Mouse (Mus musculus) intestine, embryonic 14.5 days (tissue): ENCODE data around the gene Vti1a. TPM values are rescaled to one million over a fixed set of nuclear protein-coding genes. Genes with fewer than 3 reads are reported as not detected.

ENCODE experiments used
- ATAC-seq: fragments of 200-750 bp; cut with Nextera tagmentation; replicated peaks from 2 replicates; pipeline ENCODE4 v1.8.0; 2017; ENCODE audit warnings: low read depth, moderate number of reproducible peaks, moderate TSS enrichment, moderate library complexity; ENCODE audit not compliant: low FRiP score, low TSS enrichment
- DNase-seq: peaks from one replicate; pipeline ENCODE4 v3.0.0-alpha.2; 2018; ENCODE audit warnings: low spot score
- H3K27ac ChIP-seq: fragments of 300-500 bp; sonication (generic); 2 replicates; pipeline ENCODE4 v1.5.1; 2014; ENCODE audit warnings: low read depth, mild to moderate bottlenecking, control low read depth
- H3K27me3 ChIP-seq: fragments of 300-500 bp; sonication (generic); replicated peaks from 2 replicates; pipeline ENCODE4 v1.6.1; 2014; ENCODE audit warnings: low read length, control low read depth; ENCODE audit not compliant: control insufficient read depth, insufficient read depth
- H3K36me3 ChIP-seq: fragments of 300-500 bp; sonication (generic); 2 replicates; pipeline ENCODE4 v1.6.1; 2014; ENCODE audit warnings: low read length, control low read depth; ENCODE audit not compliant: control insufficient read depth, insufficient read depth
- H3K4me1 ChIP-seq: fragments of 300-500 bp; sonication (generic); replicated peaks from 2 replicates; pipeline ENCODE4 v1.6.1; 2014; ENCODE audit warnings: low read length, control low read depth, mixed read lengths; ENCODE audit not compliant: control insufficient read depth, insufficient read depth
- H3K4me2 ChIP-seq: fragments of 300-500 bp; sonication (generic); 2 replicates; pipeline ENCODE4 v1.6.1; 2014; ENCODE audit warnings: low read length
- H3K4me3 ChIP-seq: fragments of 300-500 bp; sonication (generic); 2 replicates; pipeline ENCODE4 v1.5.1; 2014; ENCODE audit warnings: low read depth, low read length, control low read depth, mixed read lengths
- H3K9ac ChIP-seq: fragments of 300-500 bp; sonication (generic); 2 replicates; pipeline ENCODE4 v1.6.1; 2014; ENCODE audit warnings: mild to moderate bottlenecking, low read length
- H3K9me3 ChIP-seq: fragments of 300-500 bp; sonication (generic); 2 replicates; pipeline ENCODE4 v1.6.1; 2016; ENCODE audit warnings: low read length, control low read depth; ENCODE audit not compliant: control insufficient read depth
- WGBS: fragments of 180-500 bp; shearing (Covaris S2); extraction: QIAGEN DNeasy Blood & Tissue Kit; methylation state at CpG from one replicate; pipeline ENCODE4 v1.1.7; 2014; 5-methylcytosine and 5-hydroxymethylcytosine counted together
- polyA plus RNA-seq: library from polyadenylated mRNA; unstranded; fragments of >200 nt; fragmentation: Nextera tagmentation; extraction: Ambion mirVana; gene quantifications from 2 replicates; pipeline ENCODE4 v1.2.1, GENCODE M21; 2014

The Vti1a gene
- polyA plus RNA-seq, 1 experiment from 2014 or later, result 23.5 TPM

- Histone ChIP-seq H3K4me2 (peak overlapping the region; percentile 14; the same call in 1 of the 2 replicates), H3K4me1 (peaks cover 50% of the 10 kb centered on the region), H3K4me3 (no peak overlapping the region), H3K36me3 (no peaks in the 10 kb centered on the region), H3K27me3 (no peaks in the 10 kb centered on the region), H3K27ac (peak overlapping the region; percentile 60), H3K9me3 (no peaks in the 10 kb centered on the region), H3K9ac (no peak overlapping the region)
- peak; percentile 72 for ATAC-seq
- 30% methylated on average over 9 of the region's 9 CpGs for WGBS
- DNase-seq, result no peak
Measured at GRCm38 (mm10) chr19:55595945-55596649, 280.0 kb downstream of the Vti1a start.

DNA sequence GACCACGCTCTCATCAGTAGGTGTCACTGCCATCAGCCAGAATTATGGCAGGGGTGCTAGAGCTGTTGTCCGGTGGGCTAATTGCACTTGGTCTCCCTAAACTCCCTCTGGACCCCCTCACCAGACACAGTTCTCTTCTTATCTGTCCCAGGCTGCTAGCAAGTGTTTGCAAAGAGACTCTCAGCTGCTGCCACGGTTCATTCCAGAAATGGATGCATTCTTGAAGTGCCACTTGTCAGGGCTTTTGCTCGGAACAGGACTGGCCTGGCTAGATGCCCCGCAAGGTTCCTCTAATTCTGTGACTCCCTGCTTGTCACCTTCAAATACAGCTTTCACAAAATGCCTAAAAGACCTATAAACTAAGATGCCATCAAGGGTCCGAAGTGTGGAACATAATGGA lies 280.7 kb downstream of the Vti1a start:
- Histone ChIP-seq H3K27ac (peak overlapping the region; percentile 60), H3K27me3 (no peaks in the 10 kb centered on the region), H3K4me2 (no peak overlapping the region), H3K9ac (no peak overlapping the region), H3K36me3 (no peaks in the 10 kb centered on the region), H3K4me1 (peaks cover 50% of the 10 kb centered on the region), H3K9me3 (no peaks in the 10 kb centered on the region), H3K4me3 (no peak overlapping the region)
- ATAC-seq, result no peak
- 57% methylated on average over 6 of the region's 6 CpGs for WGBS
- DNase-seq, result no peak

- no peak overlapping the region for H3K4me3 ChIP-seq
- H3K4me2 ChIP-seq, result no peak overlapping the region
- no peaks in the 10 kb centered on the region for H3K27me3 ChIP-seq
- H3K9me3 ChIP-seq, result no peaks in the 10 kb centered on the region
- H3K9ac ChIP-seq, result no peak overlapping the region
- no peaks in the 10 kb centered on the region for H3K36me3 ChIP-seq
- no peak for ATAC-seq
- WGBS, result 59% methylated on average over 2 of the region's 2 CpGs
- DNase-seq, result no peak
- H3K27ac ChIP-seq, result no peak overlapping the region
- H3K4me1 ChIP-seq, result peaks cover 50% of the 10 kb centered on the region
Measured at GRCm38 (mm10) chr19:55597296-55597695, 281.2 kb downstream of the Vti1a start.

- Histone ChIP-seq H3K36me3 (no peaks in the 10 kb centered on the region), H3K27me3 (no peaks in the 10 kb centered on the region), H3K9ac (no peak overlapping the region), H3K4me3 (no peak overlapping the region), H3K27ac (no peak overlapping the region), H3K4me2 (no peak overlapping the region), H3K4me1 (peaks cover 47% of the 10 kb centered on the region), H3K9me3 (no peaks in the 10 kb centered on the region)
- ATAC-seq, result no peak
- 45% methylated on average over 12 of the region's 12 CpGs for WGBS
- DNase-seq, result no peak
Measured at GRCm38 (mm10) chr19:55597951-55598350, 281.9 kb downstream of the Vti1a start.

DNA sequence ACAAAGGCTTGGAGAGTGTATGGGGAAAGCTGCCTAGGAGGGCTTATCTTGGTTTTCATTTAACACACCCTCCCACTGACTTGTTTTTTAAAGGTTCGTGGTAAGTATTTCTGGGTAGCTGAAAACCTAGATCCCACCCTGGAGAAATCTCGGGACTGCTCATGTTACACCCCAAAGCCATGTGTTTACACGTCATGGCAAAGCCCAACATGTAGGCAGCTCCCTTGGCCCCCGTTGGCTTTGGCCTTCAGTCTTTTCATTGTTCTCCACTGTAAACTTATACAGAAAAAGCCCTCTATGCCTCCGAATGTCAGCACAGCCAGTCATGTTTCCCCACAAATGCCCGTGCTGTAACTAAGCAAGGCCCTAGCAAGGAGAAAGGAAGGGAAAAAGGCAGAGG lies 283.0 kb downstream of the Vti1a start:
- H3K27ac ChIP-seq, result no peak overlapping the region
- H3K36me3 ChIP-seq, result no peaks in the 10 kb centered on the region
- H3K4me2 ChIP-seq, result no peak overlapping the region
- DNase-seq (no peak), ATAC-seq (no peak)
- H3K9ac ChIP-seq, result no peak overlapping the region
- no peaks in the 10 kb centered on the region for H3K27me3 ChIP-seq
- H3K4me1 ChIP-seq, result peaks cover 37% of the 10 kb centered on the region
- no peak overlapping the region for H3K4me3 ChIP-seq
- H3K9me3 ChIP-seq, result no peaks in the 10 kb centered on the region
- WGBS, result 58% methylated on average over 6 of the region's 6 CpGs

DNA sequence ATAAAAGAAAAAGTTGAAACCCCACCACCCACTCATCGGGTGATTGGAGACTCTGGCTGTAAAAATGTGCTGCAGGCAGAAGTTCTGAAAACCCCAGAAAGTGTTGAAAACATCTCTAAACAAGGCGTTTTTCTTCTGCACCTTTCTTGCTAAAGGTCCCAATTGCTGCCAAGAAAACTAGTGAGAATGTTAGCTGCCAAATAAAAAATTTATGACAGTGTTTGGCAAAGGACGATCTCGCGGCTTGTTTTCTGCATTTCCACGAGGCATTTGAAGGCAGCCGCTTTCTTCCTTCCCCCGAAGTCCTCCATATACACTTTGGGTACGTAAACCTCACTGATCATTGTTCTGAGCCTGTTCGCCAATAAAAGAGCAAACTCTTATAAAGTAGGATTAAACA lies 291.6 kb downstream of the Vti1a start:
- no peak overlapping the region for H3K27ac ChIP-seq

GRCm38 (mm10) chr19:55608858-55609375 lies 292.8 kb downstream of the Vti1a start:
- H3K9me3 ChIP-seq, result no peaks in the 10 kb centered on the region
- H3K4me3 ChIP-seq, result no peak overlapping the region
- peaks cover 7% of the 10 kb centered on the region for H3K4me1 ChIP-seq
- H3K27ac ChIP-seq, result no peak overlapping the region
- no peak for DNase-seq
- no peak overlapping the region for H3K4me2 ChIP-seq
- 73% methylated on average over 14 of the region's 14 CpGs for WGBS
- ATAC-seq, result no peak
- no peaks in the 10 kb centered on the region for H3K36me3 ChIP-seq
- no peak overlapping the region for H3K9ac ChIP-seq
- no peaks in the 10 kb centered on the region for H3K27me3 ChIP-seq

More for the DNA sequence above, 291.6 kb downstream of the Vti1a start:
- H3K4me1 ChIP-seq, result peaks cover 7% of the 10 kb centered on the region
- no peak overlapping the region for H3K4me2 ChIP-seq
- H3K36me3 ChIP-seq, result no peaks in the 10 kb centered on the region
- H3K9me3 ChIP-seq, result no peaks in the 10 kb centered on the region
- ATAC-seq (no peak), DNase-seq (no peak)
- 55% methylated on average over 10 of the region's 10 CpGs for WGBS
- no peak overlapping the region for H3K4me3 ChIP-seq
- H3K27me3 ChIP-seq, result no peaks in the 10 kb centered on the region
- H3K9ac ChIP-seq, result no peak overlapping the region

GRCm38 (mm10) chr19:55609806-55610205 lies 293.7 kb downstream of the Vti1a start:
- no peak overlapping the region for H3K9ac ChIP-seq
- H3K4me1 ChIP-seq, result peaks cover 7% of the 10 kb centered on the region
- H3K27me3 ChIP-seq, result no peaks in the 10 kb centered on the region
- H3K27ac ChIP-seq, result no peak overlapping the region
- no peak for DNase-seq
- no peak for ATAC-seq
- H3K4me3 ChIP-seq, result no peak overlapping the region
- H3K9me3 ChIP-seq, result no peaks in the 10 kb centered on the region
- WGBS, result 82% methylated on average over 3 of the region's 3 CpGs
- H3K4me2 ChIP-seq, result no peak overlapping the region
- no peaks in the 10 kb centered on the region for H3K36me3 ChIP-seq

DNA sequence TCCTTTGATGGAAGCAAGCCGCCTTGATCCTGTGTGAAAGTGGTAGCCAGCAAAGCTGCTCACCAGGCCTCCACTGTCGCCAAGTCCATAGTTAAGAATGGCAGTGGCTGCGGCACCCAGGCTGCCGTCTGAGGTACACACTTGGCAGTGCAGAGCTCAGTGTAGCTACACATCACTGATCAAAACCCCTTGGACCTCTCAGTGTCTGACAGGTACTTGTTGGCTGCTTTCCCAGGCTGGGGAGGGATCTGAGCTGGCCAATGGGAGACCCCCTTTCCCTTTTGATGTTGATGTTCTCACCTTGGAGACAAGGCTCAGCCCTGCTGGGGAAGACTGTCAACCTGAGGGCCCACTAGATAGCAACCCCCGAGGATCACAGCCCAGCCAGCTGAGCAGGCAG lies 299.6 kb downstream of the Vti1a start:
- WGBS, result 67% methylated on average over 5 of the region's 5 CpGs
- peaks cover 11% of the 10 kb centered on the region for H3K4me1 ChIP-seq
- no peak for DNase-seq
- no peak overlapping the region for H3K27ac ChIP-seq
- no peak overlapping the region for H3K4me3 ChIP-seq
- ATAC-seq, result peak; percentile 37; the same call in 1 of the 2 replicates
- no peaks in the 10 kb centered on the region for H3K27me3 ChIP-seq
- no peak overlapping the region for H3K4me2 ChIP-seq
- no peaks in the 10 kb centered on the region for H3K36me3 ChIP-seq
- no peaks in the 10 kb centered on the region for H3K9me3 ChIP-seq
- H3K9ac ChIP-seq, result no peak overlapping the region
